Mouse (Mus musculus) testis, adult 2 months (tissue): ENCODE data around the gene Rps6ka5.

Source experiments
- CTCF ChIP-seq: fragments of 200-500 bp; IDR thresholded peaks from 2 replicates; pipeline ENCODE4 v1.5.1; 2012; ENCODE audit warnings: low read depth, mild to moderate bottlenecking, inconsistent platforms, low read length, moderate library complexity; ENCODE audit not compliant: control insufficient read depth, insufficient read depth, insufficient replicate concordance
- POLR2A ChIP-seq: fragments of 200-500 bp; IDR thresholded peaks from 2 replicates; pipeline ENCODE4 v1.6.1; 2012; ENCODE audit warnings: low read depth, mild to moderate bottlenecking, inconsistent platforms, low read length, moderate library complexity; ENCODE audit not compliant: control insufficient read depth

GRCm38 (mm10) chr12:100538445-100539157, 188.2 kb downstream of the Rps6ka5 start:
- no peak for TF ChIP-seq POLR2A
- TF ChIP-seq CTCF, result no peak
